Mouse (Mus musculus): ENCODE measurements around the gene Litaf.

Gene Litaf

GRCm38 (mm10) chr16:11066029-11066832 is at the start of gene Litaf:
Gene Litaf (minus strand): TSS chr16:11066157.
- DNase-seq (ENCODE audit: low read depth in 1 of 2, low spot score in 2 of 2), result peak; percentile 77 to 82

DNA sequence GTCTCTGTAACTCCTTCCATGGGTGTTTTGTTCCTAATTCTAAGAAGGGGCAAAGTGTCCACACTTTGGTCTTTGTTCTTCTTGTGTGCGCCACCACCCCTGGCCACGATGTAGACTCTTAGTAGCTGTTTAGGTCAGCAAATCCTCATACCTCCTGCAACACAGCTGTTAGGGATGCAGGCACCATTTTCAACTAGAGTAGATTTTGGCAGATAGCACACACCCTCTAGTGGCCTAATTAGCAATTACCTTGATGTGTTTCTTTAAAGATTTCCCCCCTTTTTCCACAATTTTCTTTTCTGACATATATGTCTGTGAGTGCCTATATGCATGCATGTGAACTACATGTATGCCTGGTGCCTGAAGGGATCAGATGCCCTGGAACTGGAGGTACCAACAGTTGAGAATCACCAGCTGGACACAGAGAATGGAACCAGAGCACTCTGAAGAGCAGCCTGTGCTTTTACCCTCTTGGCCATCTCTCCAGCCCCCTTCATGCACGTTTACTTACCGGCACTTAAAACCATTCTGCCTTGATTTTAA is 43.3 kb upstream of the Litaf start:
- DNase-seq (ENCODE audit: low read depth in 1 of 2, low spot score in 2 of 2), result no peak

DNA sequence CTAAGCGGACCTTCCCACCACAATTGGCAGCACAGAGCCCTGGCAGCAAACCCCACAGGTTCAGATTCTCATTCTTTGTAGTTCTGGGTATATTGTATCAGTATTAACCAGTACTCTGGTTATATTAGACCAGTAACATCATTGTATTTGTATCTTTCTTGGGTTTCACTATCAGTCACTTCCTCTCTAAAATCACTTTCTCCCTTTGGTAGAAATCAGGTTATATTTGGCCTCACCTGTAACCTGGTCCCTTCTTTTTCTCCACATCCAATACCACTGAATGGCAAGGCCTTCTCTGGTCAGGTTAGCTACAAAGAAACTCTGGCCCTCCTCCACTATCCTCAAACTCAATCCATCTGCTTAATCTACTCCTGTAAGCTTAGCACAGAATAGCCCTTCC is 38.9 kb upstream of the Litaf start:
- no peak for DNase-seq (ENCODE audit: low read depth in 1 of 2, low spot score in 2 of 2)

- DNase-seq (ENCODE audit: low read depth in 1 of 2, low spot score in 2 of 2), result no peak
These were observed 31.3 kb upstream of the Litaf start for GRCm38 (mm10) chr16:11097301-11097700.

- no peak for DNase-seq (ENCODE audit: low read depth in 1 of 2, low spot score in 2 of 2)
These were observed 27.9 kb upstream of the Litaf start for GRCm38 (mm10) chr16:11093717-11094386.

DNA sequence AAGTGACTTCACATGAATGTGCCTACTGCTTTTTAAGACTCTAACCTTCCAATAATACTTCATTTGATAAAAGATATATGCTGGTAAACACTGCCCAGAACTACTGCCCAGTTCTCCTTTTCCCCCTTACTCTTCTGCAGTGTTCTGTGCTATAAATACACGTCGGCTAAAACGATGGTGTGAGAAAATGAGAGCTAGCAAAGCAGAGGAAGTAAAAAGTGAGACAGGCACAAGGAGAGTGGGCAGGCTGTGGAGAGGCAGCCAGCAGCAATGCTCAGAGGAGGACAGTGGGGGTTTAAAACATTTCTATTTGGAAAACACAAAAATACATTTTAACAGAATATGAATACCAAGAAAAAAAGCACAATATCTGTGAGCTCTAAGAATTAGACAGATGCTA is 26.6 kb upstream of the Litaf start:
- DNase-seq (ENCODE audit: low read depth in 1 of 2, low spot score in 2 of 2), result no peak

DNA sequence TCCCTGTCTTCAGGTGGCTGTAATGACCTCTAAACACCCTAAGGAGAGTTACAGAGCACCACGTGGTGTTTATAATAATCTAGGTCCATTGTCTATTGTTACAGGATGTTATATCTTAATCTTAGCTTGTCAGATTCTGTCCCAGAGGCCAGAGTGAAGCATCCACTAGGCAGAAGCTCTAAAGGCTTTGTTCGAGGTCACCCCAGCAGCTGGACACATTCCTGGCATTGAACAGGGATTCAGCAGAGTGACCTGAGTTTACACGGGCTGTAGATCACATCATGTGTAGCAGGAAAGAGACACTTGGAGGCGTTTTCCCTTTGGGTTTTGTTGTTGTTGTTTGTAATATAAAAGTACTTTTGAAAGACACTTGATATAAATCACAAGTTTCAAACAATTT is 26.1 kb upstream of the Litaf start:
- DNase-seq (ENCODE audit: low read depth in 1 of 2, low spot score in 2 of 2), result no peak

DNA sequence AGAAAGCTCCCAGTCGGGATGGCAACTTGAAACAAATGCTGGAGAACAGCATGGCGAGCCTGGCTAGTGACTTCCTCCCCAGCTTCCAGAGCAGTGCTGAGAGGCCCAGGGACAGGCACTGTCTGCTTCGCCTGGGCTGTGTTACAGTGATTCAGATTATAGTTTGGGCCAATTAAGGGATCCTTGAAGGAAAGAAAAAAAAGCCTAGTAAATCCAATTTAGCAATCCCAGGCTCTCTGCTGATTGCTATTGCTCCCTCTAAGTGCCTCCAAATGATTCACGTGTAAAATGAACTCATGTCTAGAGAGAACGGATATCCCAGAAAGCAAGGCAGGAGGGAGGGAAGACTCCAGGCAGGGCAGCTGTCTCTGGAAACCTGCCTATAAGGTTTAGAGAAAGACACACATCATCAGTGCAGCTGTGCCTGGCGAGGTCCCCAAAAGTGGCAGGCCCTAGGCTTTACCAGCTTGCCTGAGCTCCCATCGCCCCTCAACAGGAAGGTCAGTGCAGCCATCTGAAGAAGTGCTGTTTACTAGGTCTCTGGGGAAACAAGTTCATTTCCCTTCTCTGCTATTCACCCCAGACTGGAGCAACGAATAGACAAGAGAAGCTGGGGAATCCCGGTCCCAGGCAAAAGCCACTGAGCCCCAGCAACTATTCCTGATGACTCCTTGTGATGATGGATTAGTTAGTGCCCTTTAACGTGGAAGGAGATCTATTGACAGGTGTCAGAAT is 25.0 kb upstream of the Litaf start:
- DNase-seq (ENCODE audit: low read depth in 1 of 2, low spot score in 2 of 2), result no peak

DNA sequence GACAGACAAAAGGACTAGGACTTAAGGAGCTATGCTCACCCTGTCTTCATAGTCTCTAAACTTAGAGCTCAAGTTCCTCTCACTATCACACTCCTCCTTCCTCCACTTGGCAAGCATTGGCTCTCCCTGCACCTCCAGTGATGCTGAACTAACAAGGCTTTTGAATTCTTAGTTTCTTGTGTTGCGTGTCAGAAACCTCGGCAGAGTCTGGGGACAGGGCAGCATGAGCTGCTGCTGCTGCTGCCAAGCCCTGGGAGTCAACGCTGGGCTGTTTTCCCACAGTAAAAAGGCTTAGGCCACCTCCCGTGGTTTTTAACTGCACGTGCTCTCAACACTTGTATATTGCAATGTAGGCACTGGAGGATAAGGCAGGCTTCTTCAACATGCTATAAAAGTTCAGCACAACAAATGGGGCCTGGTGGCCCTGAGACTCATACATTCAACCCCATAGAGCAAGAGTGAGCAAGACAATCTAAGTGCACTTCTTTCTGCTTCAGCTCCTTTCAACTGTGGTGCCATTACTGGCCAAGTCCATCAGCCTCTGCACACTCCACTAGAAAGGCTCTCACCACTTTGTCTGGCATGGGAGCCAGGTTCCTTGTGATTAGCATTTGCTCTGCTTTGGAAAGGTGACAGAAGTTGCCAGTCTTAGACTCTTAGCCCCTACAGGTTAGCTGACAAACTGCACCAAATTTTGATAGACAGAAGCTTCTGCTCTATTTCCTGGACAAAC is 21.1 kb upstream of the Litaf start:
- DNase-seq (ENCODE audit: low read depth in 1 of 2, low spot score in 2 of 2), result no peak

GRCm38 (mm10) chr16:11086299-11086698 is 20.3 kb upstream of the Litaf start:
- DNase-seq (ENCODE audit: low read depth in 1 of 2, low spot score in 2 of 2), result no peak

GRCm38 (mm10) chr16:11084181-11084580 is 18.2 kb upstream of the Litaf start:
- DNase-seq (ENCODE audit: low read depth in 1 of 2, low spot score in 2 of 2), result no peak

DNA sequence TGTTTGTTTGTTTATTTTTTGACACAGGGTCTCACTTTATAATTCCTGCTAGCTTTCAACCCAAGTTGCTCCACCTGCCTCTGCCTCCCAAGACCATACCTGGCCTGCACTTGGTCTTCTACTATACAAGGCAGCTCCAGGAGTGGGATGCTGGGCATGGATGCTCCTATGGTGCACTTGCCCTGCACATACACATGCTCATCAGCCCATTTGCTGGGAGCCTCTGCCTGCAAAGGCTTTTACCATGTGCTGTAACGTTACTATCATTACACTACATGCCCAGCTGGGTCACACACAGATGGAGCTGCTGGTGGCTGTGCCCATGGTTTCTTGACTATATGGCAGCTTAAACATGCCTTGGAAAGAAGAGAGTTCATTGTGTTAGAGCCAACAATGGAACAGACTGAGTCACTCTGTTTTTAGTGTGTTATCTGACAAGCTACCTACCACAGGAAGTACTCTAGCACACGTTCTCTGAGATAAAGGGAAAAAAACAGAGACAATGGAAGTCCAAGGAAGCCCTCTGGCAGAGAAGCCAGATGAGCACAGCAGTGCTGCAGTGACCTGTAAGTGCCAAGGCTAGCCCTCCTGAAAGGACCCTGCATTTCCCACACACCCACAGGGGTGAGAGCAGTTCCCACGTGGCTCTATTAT is 12.4 kb upstream of the Litaf start:
- DNase-seq (ENCODE audit: low read depth in 1 of 2, low spot score in 2 of 2), result no peak

DNA sequence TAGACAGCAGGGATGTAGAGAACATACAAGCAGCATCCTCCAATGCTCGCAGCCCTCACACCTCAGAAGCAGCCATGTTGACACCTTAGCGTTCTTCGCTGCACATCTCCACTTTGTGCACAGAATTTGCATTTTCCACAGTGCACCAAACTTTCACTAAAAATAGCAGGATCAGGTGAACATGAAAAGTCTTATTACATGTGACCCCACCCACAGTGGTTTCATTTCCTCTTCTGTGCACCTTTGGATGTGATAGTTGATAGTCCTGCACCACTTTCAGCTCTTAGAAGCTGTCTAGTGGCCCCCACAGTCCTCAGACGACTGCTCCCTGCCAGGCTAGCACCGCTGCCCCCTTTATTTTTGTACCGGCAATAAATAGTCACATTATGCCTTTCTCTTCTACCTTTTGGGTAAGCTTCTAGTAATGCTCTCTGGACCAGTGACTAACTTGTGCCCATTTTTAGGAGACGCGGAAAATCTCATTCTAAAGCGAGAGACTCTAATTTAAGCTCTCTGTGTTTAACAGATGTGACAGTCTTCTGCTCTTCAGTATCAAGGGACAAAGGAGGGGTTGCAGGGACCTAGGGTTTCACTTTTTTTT is 11.7 kb upstream of the Litaf start:
- DNase-seq (ENCODE audit: low read depth in 1 of 2, low spot score in 2 of 2), result no peak

GRCm38 (mm10) chr16:11073060-11073459 is 7.1 kb upstream of the Litaf start:
- no peak for DNase-seq (ENCODE audit: low read depth in 1 of 2, low spot score in 2 of 2)

DNA sequence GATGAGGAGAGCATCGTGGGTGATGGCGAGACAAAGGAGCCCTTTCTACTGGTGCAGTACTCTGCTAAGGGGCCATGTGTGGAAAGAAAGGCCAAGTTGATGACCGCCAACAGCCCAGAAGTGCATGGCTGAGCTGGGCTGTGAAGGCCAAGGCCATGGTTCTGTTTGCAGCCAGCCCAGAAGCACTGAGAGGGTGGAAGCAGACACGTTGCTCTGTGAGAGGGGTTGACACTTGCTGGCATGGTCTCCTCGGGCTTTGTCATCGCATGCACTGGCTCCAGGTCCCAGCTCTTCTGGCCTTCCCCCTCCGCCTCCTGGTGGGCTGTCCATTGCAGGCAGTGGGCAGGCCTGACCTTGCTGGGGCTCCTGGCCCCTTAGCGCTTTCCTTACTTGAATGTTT is 6.5 kb upstream of the Litaf start:
- DNase-seq (ENCODE audit: low read depth in 1 of 2, low spot score in 2 of 2), result no peak

DNA sequence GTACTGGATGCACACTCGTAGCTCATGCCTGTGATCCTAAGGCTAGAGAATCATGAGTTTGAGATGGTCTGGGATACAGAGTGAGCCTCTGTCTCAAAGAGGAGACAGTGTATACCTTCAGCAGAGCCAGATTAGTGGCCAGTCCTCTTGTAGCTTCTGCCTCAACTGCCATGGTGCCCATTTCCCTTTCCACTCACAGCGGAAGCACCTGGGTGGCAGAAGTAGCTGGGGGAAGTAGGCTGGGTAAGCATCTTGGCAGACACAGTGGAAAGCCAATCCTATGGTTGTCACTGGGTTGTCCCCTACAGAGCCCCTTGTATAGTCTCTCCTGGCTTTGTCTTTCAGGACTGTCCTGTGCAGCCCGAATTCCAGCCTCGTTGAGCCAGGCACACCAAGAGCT is 5.9 kb upstream of the Litaf start:
- DNase-seq (ENCODE audit: low read depth in 1 of 2, low spot score in 2 of 2), result no peak

DNA sequence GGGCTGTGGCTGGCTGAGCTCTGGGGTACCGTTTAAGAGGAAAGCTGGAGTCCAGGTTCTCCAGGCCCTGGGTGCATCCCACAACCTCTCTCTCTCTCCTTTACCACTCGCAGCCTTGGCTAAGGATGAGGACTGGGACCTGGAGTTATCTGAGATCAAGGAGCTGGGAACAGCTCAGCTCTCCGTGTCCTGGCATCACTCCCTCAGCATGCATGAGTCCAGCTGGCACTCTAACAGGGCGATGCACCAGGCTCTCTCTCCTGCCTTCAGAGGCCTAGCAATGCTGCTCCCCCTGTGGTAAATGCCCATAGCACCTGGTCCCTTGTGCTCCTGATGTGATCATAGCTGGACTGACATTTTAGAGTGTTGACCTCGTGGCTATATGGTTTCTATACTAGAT is 5.2 kb upstream of the Litaf start:
- DNase-seq (ENCODE audit: low read depth in 1 of 2, low spot score in 2 of 2), result no peak

GRCm38 (mm10) chr16:11069710-11070420 is 3.9 kb upstream of the Litaf start:
- no peak for DNase-seq (ENCODE audit: low read depth in 1 of 2, low spot score in 2 of 2)

- DNase-seq (ENCODE audit: low read depth in 1 of 2, low spot score in 2 of 2), result no peak
These were observed 3.3 kb upstream of the Litaf start for GRCm38 (mm10) chr16:11069271-11069670.

DNA sequence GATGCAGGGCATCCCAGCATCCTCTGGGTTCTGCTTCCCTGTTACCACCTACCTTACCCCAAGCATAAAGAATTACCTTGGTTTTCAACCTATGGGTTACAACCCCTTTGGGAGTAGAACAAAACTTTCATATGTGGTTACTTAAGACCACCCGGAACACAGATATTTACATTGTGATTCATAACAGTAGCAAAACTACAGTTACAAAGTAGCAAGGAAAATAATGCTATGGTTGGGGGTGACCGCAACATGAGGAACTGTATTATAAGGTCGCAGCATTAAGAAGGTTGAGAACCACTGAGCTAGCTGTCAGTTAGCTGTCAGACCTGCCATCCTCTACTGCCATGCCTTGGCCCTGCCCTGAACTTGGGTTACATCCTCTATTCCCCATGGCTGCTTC is 2.7 kb upstream of the Litaf start:
- no peak for DNase-seq (ENCODE audit: low read depth in 1 of 2, low spot score in 2 of 2)

All from monocyte, adult 2 months (primary cell).